Mouse (Mus musculus) liver, postnatal 0 days (tissue): Measurements from ENCODE around the gene Stk11.

ENCODE experiments used
- CTCF ChIP-seq: sonication (generic); IDR thresholded peaks from 2 replicates; pipeline ENCODE4 v1.5.1; 2016; ENCODE audit warnings: antibody characterized with exemption, low read depth
- EP300 ChIP-seq: IDR thresholded peaks from 2 replicates; pipeline ENCODE4 v1.6.1; 2016; ENCODE audit warnings: antibody characterized with exemption, low read depth, mild to moderate bottlenecking

DNA sequence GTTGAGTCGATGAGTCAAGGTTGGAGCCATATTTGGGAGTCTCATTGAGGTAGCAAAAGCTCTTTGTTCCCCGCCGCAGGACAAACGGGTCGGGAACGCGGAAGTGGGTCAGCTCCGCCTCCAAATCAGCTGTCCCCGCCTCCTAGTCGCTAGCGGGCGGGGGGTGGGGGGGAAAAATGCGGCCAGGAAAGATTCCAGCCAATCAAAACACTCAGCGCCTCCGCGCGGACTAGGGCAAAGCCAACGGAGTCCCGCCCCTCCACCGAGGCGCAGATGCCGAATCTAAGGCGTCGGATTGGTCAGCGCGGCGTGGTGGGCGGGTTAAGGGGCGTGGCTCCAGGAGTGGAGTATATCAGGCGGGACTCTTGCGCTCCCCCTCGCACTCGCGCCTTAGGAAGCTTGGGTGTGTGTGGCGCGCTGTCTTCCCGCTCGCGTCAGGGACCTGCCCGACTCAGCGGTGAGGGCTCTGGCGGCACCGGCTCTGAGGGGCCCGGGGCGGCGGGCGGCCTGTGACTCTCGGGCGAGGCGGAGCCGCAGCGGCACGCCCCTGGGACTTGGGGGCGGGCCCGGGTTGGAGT is 51.9 kb downstream of the Stk11 start:
- TF ChIP-seq CTCF (no peak), EP300 (no peak)
